Mouse (Mus musculus) naive thymus-derived CD4-positive, alpha-beta T cell, adult 5 months (primary cell): ENCODE measurements around the gene Krt2. TPM values are rescaled to one million over a fixed set of nuclear protein-coding genes. Genes with fewer than 3 reads are reported as not detected.

Experiments
- polyA plus RNA-seq: library from polyadenylated mRNA; unstranded; fragments of 100-300 nt; shearing (Covaris generic); gene quantifications from one replicate; pipeline ENCODE4 v1.2.1, GENCODE M21; 2017

Gene Krt2
- polyA plus RNA-seq: not detected

GRCm38 (mm10) chr15:101817875-101818274, at the start of gene Krt2:
Gene Krt2, minus strand, starts transcription at chr15:101818169.

GRCm38 (mm10) chr15:101850694-101851093, 32.7 kb upstream of the Krt2 start, which contains the start of gene Krt1:
Gene Krt1, minus strand, starts transcription at chr15:101850794.

GRCm38 (mm10) chr15:101802296-101802835, 15.6 kb downstream of the Krt2 start, which contains the start of gene Krt73:
Gene Krt73, minus strand, starts transcription at chr15:101802346.

GRCm38 (mm10) chr15:101786360-101786759, 31.6 kb downstream of the Krt2 start, which contains the start of gene Krt72:
Gene Krt72, minus strand, starts transcription at chr15:101786460.

Other genes starting within 250 kb of the Krt2 start
- gene Krt75, start 244.3 kb downstream of the Krt2 start, polyA plus RNA-seq: 0.10 TPM
- not detected for gene Gm5414, start 190.0 kb downstream of the Krt2 start, polyA plus RNA-seq
- gene Gm5478, start 170.8 kb downstream of the Krt2 start, polyA plus RNA-seq: not detected
- gene Krt6b, start 137.9 kb downstream of the Krt2 start, polyA plus RNA-seq: not detected
- not detected for gene Krt6a, start 123.9 kb downstream of the Krt2 start, polyA plus RNA-seq
- not detected for gene Krt5, start 105.3 kb downstream of the Krt2 start, polyA plus RNA-seq
- gene Krt71, start 75.1 kb downstream of the Krt2 start, polyA plus RNA-seq: not detected
- not detected for gene Krt72, start 31.7 kb downstream of the Krt2 start, polyA plus RNA-seq
- gene Krt73, start 15.8 kb downstream of the Krt2 start, polyA plus RNA-seq: not detected
- gene Krt1, start 32.6 kb upstream of the Krt2 start, polyA plus RNA-seq: not detected
- gene Krt77, start 51.5 kb upstream of the Krt2 start, polyA plus RNA-seq: not detected
- gene Krt76, start 74.8 kb upstream of the Krt2 start, polyA plus RNA-seq: not detected
- gene Krt4, start 106.6 kb upstream of the Krt2 start, polyA plus RNA-seq: 0.16 TPM
- not detected for gene Krt79, start 122.2 kb upstream of the Krt2 start, polyA plus RNA-seq
- not detected for gene Krt78, start 136.1 kb upstream of the Krt2 start, polyA plus RNA-seq
- gene Krt8, start 186.3 kb upstream of the Krt2 start, polyA plus RNA-seq: not detected
- not detected for gene Krt18, start 210.0 kb upstream of the Krt2 start, polyA plus RNA-seq